Mouse (Mus musculus) brain, embryonic 14.5 days (tissue): Measurements from ENCODE around the gene Nxn.

Experiments used
- CTCF ChIP-seq: fragments of 200-500 bp; IDR thresholded peaks from 2 replicates; pipeline ENCODE4 v1.5.1; 2012; ENCODE audit warnings: inconsistent platforms, mild to moderate bottlenecking, moderate library complexity, borderline replicate concordance; ENCODE audit not compliant: insufficient read depth, insufficient read length; ENCODE audit errors: extremely low read depth
- POLR2A ChIP-seq: fragments of 200-500 bp; IDR thresholded peaks from 2 replicates; pipeline ENCODE4 v1.6.1; 2012; ENCODE audit warnings: mild to moderate bottlenecking, inconsistent platforms, borderline replicate concordance; ENCODE audit not compliant: poor library complexity, insufficient read depth, insufficient read length, severe bottlenecking; ENCODE audit errors: extremely low read depth

DNA sequence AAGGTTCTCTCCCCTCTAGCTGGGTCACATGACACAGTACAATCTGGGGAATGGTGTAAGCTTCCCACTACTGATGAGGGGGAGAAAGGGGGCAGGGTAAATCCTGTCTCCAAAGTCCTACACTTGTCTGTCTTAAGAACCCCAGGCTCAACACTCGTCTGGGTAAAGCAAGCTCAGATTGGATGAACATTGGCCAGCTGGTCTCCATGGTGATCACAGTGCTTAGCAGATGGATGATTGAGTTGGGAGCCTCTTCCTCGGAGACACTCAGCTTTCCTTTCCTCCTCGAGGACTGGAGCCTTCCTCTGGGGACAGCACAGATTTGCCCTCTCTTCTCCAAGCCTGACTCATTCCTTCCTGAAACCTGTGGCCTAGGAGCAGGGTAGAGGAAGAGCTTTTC is 40.7 kb upstream of the Nxn start:
- no peak for TF ChIP-seq CTCF
- no peak for TF ChIP-seq POLR2A
